Mouse (Mus musculus) spleen, postnatal 4 days (tissue): ENCODE results near the gene Elmo1.

Source experiments
- DNase-seq, 2 experiments: peaks; one replicate each; pipeline ENCODE4 v3.0.0; 2022; ENCODE audit warnings: low spot score in 2 of 2

Elmo1 gene

GRCm38 (mm10) chr13:20151302-20151978, 61.0 kb downstream of the Elmo1 start:
- DNase-seq = no peak

GRCm38 (mm10) chr13:20157059-20157458, 66.7 kb downstream of the Elmo1 start:
- no peak for DNase-seq

GRCm38 (mm10) chr13:20157529-20157928, 67.1 kb downstream of the Elmo1 start:
- DNase-seq = no peak

- DNase-seq = no peak
These were observed 73.1 kb downstream of the Elmo1 start for GRCm38 (mm10) chr13:20163339-20163954.

- DNase-seq = no peak
These were observed 74.4 kb downstream of the Elmo1 start for GRCm38 (mm10) chr13:20164837-20165236.

GRCm38 (mm10) chr13:20173987-20174654, 83.7 kb downstream of the Elmo1 start:
- no peak for DNase-seq

- no peak for DNase-seq
These were observed 84.4 kb downstream of the Elmo1 start for GRCm38 (mm10) chr13:20174655-20175280.

GRCm38 (mm10) chr13:20180738-20181137, 90.3 kb downstream of the Elmo1 start:
- DNase-seq = no peak

- no peak for DNase-seq
These were observed 90.9 kb downstream of the Elmo1 start for GRCm38 (mm10) chr13:20181321-20181720.

GRCm38 (mm10) chr13:20182239-20182825, 91.9 kb downstream of the Elmo1 start:
- DNase-seq = no peak

GRCm38 (mm10) chr13:20183512-20184238, 93.3 kb downstream of the Elmo1 start:
- DNase-seq = peak; percentile 42 to 72

GRCm38 (mm10) chr13:20184239-20185033, 94.0 kb downstream of the Elmo1 start:
- peak in 1 of 2 experiments; percentile 23 for DNase-seq

GRCm38 (mm10) chr13:20185034-20185846, 94.8 kb downstream of the Elmo1 start:
- DNase-seq = peak; percentile 64 to 76

GRCm38 (mm10) chr13:20185847-20186213, 95.4 kb downstream of the Elmo1 start:
- no peak for DNase-seq

- no peak for DNase-seq
These were observed 97.3 kb downstream of the Elmo1 start for GRCm38 (mm10) chr13:20187647-20188046.

GRCm38 (mm10) chr13:20192009-20192584, 101.7 kb downstream of the Elmo1 start:
- DNase-seq = no peak

- DNase-seq = no peak
These were observed 110.2 kb downstream of the Elmo1 start for GRCm38 (mm10) chr13:20200582-20200981.

GRCm38 (mm10) chr13:20202617-20203016, 112.2 kb downstream of the Elmo1 start:
- DNase-seq = no peak

- DNase-seq = no peak
These were observed 113.8 kb downstream of the Elmo1 start for GRCm38 (mm10) chr13:20204165-20204564.
